Mouse (Mus musculus): Measurements from ENCODE around the gene Clcnka. TPM values are rescaled to one million over a fixed set of nuclear protein-coding genes. Genes with fewer than 3 reads are reported as not detected.

The Clcnka gene
- polyA plus RNA-seq, 1 experiment = not detected

DNA sequence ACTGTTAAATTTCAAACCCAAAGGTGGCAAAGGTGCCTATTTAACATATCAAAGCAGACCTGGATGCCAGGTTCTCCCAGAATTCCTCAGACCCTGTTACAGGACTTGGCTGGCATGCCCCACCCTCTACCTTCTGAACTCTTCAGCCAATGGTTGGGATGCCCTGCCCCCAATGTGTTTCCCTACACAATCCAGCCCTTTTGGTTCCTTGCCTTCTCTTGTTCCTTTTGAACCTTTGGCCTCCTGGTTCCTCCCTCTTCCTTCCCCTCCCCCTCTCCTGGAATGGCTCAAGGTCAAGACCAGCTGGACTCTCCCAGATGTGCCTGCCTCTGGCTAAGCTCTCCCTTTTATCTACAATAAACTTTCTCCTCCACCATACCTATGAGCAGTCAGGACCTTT is 42.4 kb upstream of the Clcnka start:
- Histone ChIP-seq H3K27me3 (ENCODE audit: control insufficient read depth, insufficient read depth, insufficient read length) (no peaks in the 10 kb centered on the region), H3K4me3 (ENCODE audit: insufficient read depth, poor library complexity, severe bottlenecking) (no peak overlapping the region), H3ac (ENCODE audit: control insufficient read depth, insufficient read length, low read depth) (no peak overlapping the region), H3K79me3 (ENCODE audit: low read depth) (peaks cover 10% of the 10 kb centered on the region), H3K36me3 (ENCODE audit: control insufficient read depth, insufficient read depth) (no peaks in the 10 kb centered on the region), H3K79me2 (ENCODE audit: control insufficient read depth, insufficient read depth) (peaks cover 15% of the 10 kb centered on the region)
- no peak for TF ChIP-seq MAX (IDR thresholded peaks at IDR 0.05)
- TF ChIP-seq USF1 (IDR thresholded peaks at IDR 0.05; ENCODE audit: low read depth) = no peak
- TF ChIP-seq MYOD1 (IDR thresholded peaks at IDR 0.05; ENCODE audit: control insufficient read depth, insufficient read length, low read depth) = no peak
- no peak for TF ChIP-seq FOSL1 (IDR thresholded peaks at IDR 0.05; ENCODE audit: insufficient read depth, low read length, poor library complexity, severe bottlenecking)
- no peak for TF ChIP-seq CEBPB (IDR thresholded peaks at IDR 0.05; ENCODE audit: low read depth)
- TF ChIP-seq CTCF (IDR thresholded peaks at IDR 0.05; ENCODE audit: control insufficient read depth, insufficient read depth, insufficient read length) = no peak
- no peak for TF ChIP-seq MYOG (IDR thresholded peaks at IDR 0.05; ENCODE audit: control insufficient read depth, extremely low read depth, insufficient read length)

DNA sequence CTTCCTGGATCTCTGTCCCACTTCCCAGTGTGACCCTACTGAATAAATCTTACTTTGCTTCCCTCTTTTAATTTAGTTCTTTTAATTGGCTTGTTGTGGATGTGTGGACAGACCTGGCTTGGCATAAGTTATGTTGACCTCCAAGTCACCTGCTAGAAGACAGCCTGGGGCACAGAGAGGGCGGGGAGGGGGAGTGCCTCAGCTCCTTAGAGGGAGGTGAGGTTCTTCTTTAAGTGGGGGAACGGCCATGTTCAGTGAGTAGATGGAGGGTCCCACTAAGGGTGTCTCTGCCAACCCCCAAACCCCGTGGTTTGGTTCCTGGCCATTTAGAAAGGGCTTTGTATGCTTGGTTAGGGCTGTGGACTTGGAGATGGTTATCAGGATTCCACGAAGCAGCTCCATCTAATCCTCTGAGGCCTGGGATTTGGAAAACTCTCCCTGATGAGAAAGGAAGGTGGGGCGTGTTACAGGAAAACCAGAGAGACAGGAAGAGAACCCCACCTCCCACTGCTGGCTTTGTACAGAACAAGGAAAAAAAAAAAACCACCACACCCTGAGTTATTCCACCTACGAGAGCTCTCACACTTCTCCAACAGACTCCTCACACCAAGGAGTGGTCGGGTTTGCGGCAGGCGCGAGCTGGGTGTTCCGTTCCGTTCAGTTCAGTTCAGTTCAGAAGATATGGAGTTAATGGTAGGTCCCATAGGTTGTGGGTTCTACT is 40.7 kb upstream of the Clcnka start:
- H3K27me3 ChIP-seq (ENCODE audit: control insufficient read depth, insufficient read depth, insufficient read length) = no peaks in the 10 kb centered on the region
- TF ChIP-seq MYOG (IDR thresholded peaks at IDR 0.05; ENCODE audit: control insufficient read depth, extremely low read depth, insufficient read length) = no peak
- TF ChIP-seq MAX (IDR thresholded peaks at IDR 0.05) = no peak
- TF ChIP-seq USF1 (IDR thresholded peaks at IDR 0.05; ENCODE audit: low read depth) = no peak
- no peak for TF ChIP-seq FOSL1 (IDR thresholded peaks at IDR 0.05; ENCODE audit: insufficient read depth, low read length, poor library complexity, severe bottlenecking)
- no peak for TF ChIP-seq CTCF (IDR thresholded peaks at IDR 0.05; ENCODE audit: control insufficient read depth, insufficient read depth, insufficient read length)
- no peak for TF ChIP-seq CEBPB (IDR thresholded peaks at IDR 0.05; ENCODE audit: low read depth)
- no peak for TF ChIP-seq MYOD1 (IDR thresholded peaks at IDR 0.05; ENCODE audit: control insufficient read depth, insufficient read length, low read depth)
- no peaks in the 10 kb centered on the region for H3K79me3 ChIP-seq (ENCODE audit: low read depth)
- no peaks in the 10 kb centered on the region for H3K79me2 ChIP-seq (ENCODE audit: control insufficient read depth, insufficient read depth)
- no peaks in the 10 kb centered on the region for H3K36me3 ChIP-seq (ENCODE audit: control insufficient read depth, insufficient read depth)
- no peak overlapping the region for H3ac ChIP-seq (ENCODE audit: control insufficient read depth, insufficient read length, low read depth)
- H3K4me3 ChIP-seq (ENCODE audit: insufficient read depth, poor library complexity, severe bottlenecking) = no peak overlapping the region

DNA sequence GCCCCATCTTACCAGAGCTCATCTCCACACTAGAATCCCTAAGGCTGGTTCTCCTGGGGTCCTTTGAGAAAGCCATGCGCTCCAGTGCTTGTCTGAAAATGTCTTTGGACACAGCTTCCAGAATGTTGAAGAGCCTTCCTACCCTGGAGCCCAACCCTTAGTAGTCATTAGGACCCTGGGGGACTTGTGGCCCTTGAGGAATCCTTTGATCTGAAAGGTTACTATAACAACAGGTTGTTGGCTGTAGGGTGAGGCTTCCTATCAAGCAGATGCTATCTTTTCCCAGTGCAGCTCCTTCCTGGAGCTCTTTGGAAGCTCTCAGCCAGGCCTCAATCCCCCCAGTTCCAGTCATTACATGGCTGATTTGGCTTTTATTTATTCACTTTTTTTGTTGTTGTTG is 37.5 kb upstream of the Clcnka start, which contains the start of gene Srarp:
Srarp (minus strand) TSS at position 132 of the 400 bp plus-strand sequence.
- no peaks in the 10 kb centered on the region for H3K27me3 ChIP-seq (ENCODE audit: control insufficient read depth, insufficient read depth, insufficient read length)
- H3K4me3 ChIP-seq (ENCODE audit: insufficient read depth, poor library complexity, severe bottlenecking) = no peak within 1 kb of the TSS
- TF ChIP-seq CEBPB (IDR thresholded peaks at IDR 0.05; ENCODE audit: low read depth) (no peak), CTCF (IDR thresholded peaks at IDR 0.05; ENCODE audit: control insufficient read depth, insufficient read depth, insufficient read length) (no peak), MYOD1 (IDR thresholded peaks at IDR 0.05; ENCODE audit: control insufficient read depth, insufficient read length, low read depth) (no peak), MAX (IDR thresholded peaks at IDR 0.05) (no peak), USF1 (IDR thresholded peaks at IDR 0.05; ENCODE audit: low read depth) (no peak), FOSL1 (IDR thresholded peaks at IDR 0.05; ENCODE audit: insufficient read depth, low read length, poor library complexity, severe bottlenecking) (no peak), MYOG (IDR thresholded peaks at IDR 0.05; ENCODE audit: control insufficient read depth, extremely low read depth, insufficient read length) (no peak)
- H3K79me2 ChIP-seq (ENCODE audit: control insufficient read depth, insufficient read depth) = no peaks in the 10 kb centered on the region
- H3K79me3 ChIP-seq (ENCODE audit: low read depth) = no peaks in the 10 kb centered on the region
- H3K36me3 ChIP-seq (ENCODE audit: control insufficient read depth, insufficient read depth) = no peaks in the 10 kb centered on the region
- H3ac ChIP-seq (ENCODE audit: control insufficient read depth, insufficient read length, low read depth) = no peak within 1 kb of the TSS

DNA sequence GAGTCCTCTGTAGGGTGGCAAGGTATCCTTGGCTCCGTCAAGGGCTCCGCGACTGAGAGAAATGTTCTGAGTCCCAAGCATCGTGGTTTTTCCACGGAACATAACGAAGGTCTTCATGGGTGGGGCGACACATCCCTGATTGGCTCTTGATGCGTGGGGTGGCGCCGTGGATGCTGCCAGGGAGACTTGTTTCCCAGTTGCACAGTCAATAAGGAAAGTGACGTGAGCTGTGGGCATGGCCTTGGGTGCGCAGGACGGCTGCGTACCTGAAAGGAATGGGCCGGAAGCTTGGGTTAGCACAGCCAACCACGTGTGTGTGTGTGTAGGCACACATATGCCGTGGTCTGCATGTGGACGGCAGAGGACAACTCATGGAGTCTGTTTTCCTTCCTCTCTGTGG is 34.7 kb upstream of the Clcnka start:
- TF ChIP-seq USF1 (IDR thresholded peaks at IDR 0.05; ENCODE audit: low read depth) = no peak
- no peak for TF ChIP-seq CEBPB (IDR thresholded peaks at IDR 0.05; ENCODE audit: low read depth)
- no peak for TF ChIP-seq MYOG (IDR thresholded peaks at IDR 0.05; ENCODE audit: control insufficient read depth, extremely low read depth, insufficient read length)
- TF ChIP-seq MYOD1 (IDR thresholded peaks at IDR 0.05; ENCODE audit: control insufficient read depth, insufficient read length, low read depth) = no peak
- no peak for TF ChIP-seq CTCF (IDR thresholded peaks at IDR 0.05; ENCODE audit: control insufficient read depth, insufficient read depth, insufficient read length)
- no peak for TF ChIP-seq FOSL1 (IDR thresholded peaks at IDR 0.05; ENCODE audit: insufficient read depth, low read length, poor library complexity, severe bottlenecking)
- no peak for TF ChIP-seq MAX (IDR thresholded peaks at IDR 0.05)
- Histone ChIP-seq H3ac (ENCODE audit: control insufficient read depth, insufficient read length, low read depth) (no peak overlapping the region), H3K4me3 (ENCODE audit: insufficient read depth, poor library complexity, severe bottlenecking) (no peak overlapping the region), H3K36me3 (ENCODE audit: control insufficient read depth, insufficient read depth) (no peaks in the 10 kb centered on the region), H3K27me3 (ENCODE audit: control insufficient read depth, insufficient read depth, insufficient read length) (no peaks in the 10 kb centered on the region), H3K79me2 (ENCODE audit: control insufficient read depth, insufficient read depth) (no peaks in the 10 kb centered on the region), H3K79me3 (ENCODE audit: low read depth) (no peaks in the 10 kb centered on the region)

DNA sequence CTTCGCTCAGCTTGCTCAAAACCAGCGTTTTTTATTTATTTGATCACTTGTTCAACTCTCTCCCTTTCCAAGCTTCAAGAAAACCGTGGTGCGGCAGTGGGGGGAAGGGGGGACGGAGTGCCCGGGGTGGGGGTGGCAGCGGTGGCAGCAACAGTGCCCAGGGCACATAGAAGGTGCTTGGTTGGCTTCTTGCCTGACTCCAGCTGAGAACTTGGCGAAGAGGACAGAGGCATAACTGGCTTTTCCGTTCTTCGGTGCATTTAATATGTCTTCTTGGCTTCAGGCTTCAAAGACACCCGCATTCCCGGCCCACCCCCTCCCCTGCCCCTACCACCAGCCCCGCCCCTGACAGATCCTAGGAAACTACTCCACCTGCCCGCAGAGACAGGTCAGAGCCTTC is 34.1 kb upstream of the Clcnka start:
- H3K4me3 ChIP-seq (ENCODE audit: insufficient read depth, poor library complexity, severe bottlenecking) = no peak overlapping the region
- H3ac ChIP-seq (ENCODE audit: control insufficient read depth, insufficient read length, low read depth) = no peak overlapping the region
- no peaks in the 10 kb centered on the region for H3K36me3 ChIP-seq (ENCODE audit: control insufficient read depth, insufficient read depth)
- TF ChIP-seq MAX (IDR thresholded peaks at IDR 0.05) (no peak), USF1 (IDR thresholded peaks at IDR 0.05; ENCODE audit: low read depth) (no peak), FOSL1 (IDR thresholded peaks at IDR 0.05; ENCODE audit: insufficient read depth, low read length, poor library complexity, severe bottlenecking) (no peak), MYOD1 (IDR thresholded peaks at IDR 0.05; ENCODE audit: control insufficient read depth, insufficient read length, low read depth) (no peak), MYOG (IDR thresholded peaks at IDR 0.05; ENCODE audit: control insufficient read depth, extremely low read depth, insufficient read length) (no peak), CTCF (IDR thresholded peaks at IDR 0.05; ENCODE audit: control insufficient read depth, insufficient read depth, insufficient read length) (no peak), CEBPB (IDR thresholded peaks at IDR 0.05; ENCODE audit: low read depth) (no peak)
- H3K79me3 ChIP-seq (ENCODE audit: low read depth) = no peaks in the 10 kb centered on the region
- no peaks in the 10 kb centered on the region for H3K79me2 ChIP-seq (ENCODE audit: control insufficient read depth, insufficient read depth)
- H3K27me3 ChIP-seq (ENCODE audit: control insufficient read depth, insufficient read depth, insufficient read length) = no peaks in the 10 kb centered on the region

Measured in C2C12 (cell line).